Mouse (Mus musculus) heart, postnatal 14 days (tissue): ENCODE results near the gene Tmem270. TPM values are rescaled to one million over a fixed set of nuclear protein-coding genes. Genes with fewer than 3 reads are reported as not detected.

Source experiments
- DNase-seq, 2 experiments: peaks; one replicate each; pipeline ENCODE4 v3.0.0; 2021 to 2022
- intact Hi-C: fragments of 180-260 bp; cut with DNase I; formaldehyde crosslinking; loops from one replicate; pipeline ENCODE4 v1.15.1; 2025
- total RNA-seq, 2 experiments: library from RNA; stranded (reverse); gene quantifications; 2 replicates each; pipeline ENCODE4 v1.2.3; 2021

Tmem270 gene
- total RNA-seq, 2 experiments from 2014 or later: not detected

GRCm38 (mm10) chr5:134890601-134891054 lies 15.9 kb downstream of the Tmem270 start:
- peak; percentile 57 to 58 for DNase-seq
- intact Hi-C loops: no loop called here

GRCm38 (mm10) chr5:134888505-134888904 lies 18.0 kb downstream of the Tmem270 start:
- DNase-seq: peak in 1 of 2 experiments; percentile 39
- intact Hi-C loops: no loop called here

GRCm38 (mm10) chr5:134887447-134888335 lies 18.8 kb downstream of the Tmem270 start:
- intact Hi-C loops: no loop called here
- peak; percentile 68 to 75 for DNase-seq

DNA sequence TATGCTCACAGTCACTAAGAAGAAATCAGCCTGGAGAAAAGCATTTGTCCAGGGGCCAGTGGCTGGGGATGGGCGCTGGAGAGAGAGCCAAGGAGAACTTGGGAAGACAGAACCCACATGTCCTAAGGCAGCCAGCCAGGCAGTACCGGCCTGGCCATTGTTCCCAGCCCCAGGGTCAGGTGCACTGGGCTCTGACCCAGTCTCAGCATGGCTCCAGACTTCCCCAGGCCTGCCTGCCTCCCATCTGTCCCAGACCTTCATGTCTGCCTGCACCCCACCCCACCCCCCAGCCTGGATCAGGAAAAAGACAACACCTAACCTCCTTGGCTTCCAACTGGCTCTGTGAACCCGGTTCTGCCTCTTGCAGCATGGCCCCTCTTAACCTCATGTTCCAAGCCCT lies 23.5 kb downstream of the Tmem270 start:
- peak; percentile 68 to 76 for DNase-seq
- intact Hi-C loops: no loop called here

DNA sequence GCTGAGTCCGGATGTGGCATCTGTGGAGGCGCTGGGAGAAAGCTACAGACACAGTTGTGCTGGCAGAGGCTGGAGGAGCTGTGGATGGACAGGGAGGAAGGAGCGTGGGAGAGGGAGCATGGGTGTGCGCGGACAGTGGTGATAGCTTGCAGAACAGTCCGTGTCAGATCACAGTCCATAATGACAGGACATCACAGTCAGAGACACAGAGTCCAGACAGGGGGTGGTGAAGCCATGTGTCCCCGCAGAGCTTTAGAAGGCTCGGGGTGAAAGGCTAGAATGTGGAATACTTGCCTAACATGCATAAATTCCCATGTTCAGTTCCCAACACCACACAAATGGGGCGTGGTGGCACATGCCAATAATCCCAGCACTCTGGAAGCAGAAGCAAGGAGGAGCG lies 29.7 kb downstream of the Tmem270 start:
- intact Hi-C loops: no loop called here
- DNase-seq: no peak

- intact Hi-C loops: no loop called here
- no peak for DNase-seq
Measured at GRCm38 (mm10) chr5:134875245-134875644, 31.3 kb downstream of the Tmem270 start.

DNA sequence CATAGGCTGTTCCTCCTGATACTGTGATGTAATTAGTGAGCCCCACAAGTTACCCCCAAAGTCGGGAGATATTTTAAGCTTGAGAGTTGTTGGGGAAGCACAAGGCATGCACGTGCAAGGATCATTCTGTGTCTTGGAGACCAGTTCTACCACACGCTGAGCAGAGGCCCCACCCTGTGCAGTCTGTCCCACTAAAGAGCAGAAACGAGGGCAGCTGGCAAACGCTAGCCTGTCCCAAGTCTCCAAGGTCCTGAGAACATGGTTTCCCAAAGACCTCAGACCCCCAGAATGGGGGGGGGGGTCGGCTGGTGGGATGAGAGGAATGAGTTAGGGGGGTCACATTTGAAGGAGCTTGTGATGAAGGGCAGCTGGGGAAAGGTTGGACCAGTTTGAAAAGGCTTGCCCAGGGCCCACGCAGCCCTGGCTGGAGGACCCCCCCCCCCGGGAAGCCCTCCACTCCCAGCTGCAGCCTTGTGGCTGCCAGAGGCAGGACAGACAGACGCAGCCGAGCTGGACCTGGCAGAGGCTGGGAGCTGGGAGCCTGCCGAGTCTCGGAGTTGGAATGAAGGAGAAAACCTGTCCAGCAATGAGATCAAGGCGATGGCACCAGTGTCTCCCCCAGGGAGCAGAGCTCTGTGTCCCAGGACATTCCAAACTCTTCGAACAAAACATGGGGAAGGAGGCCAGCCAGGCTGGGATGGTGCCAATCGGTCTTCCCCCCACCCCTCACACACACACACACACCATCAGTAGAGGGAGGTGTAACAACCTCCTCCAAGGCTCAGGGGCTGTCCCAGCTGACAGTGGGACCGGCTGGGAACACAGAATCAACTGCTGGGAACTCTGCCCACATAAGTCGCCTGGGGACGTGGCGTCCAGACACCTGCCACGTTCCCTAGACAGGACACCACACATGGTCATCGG lies 32.3 kb downstream of the Tmem270 start:
- intact Hi-C loops: no loop called here
- peak; percentile 86 to 87 for DNase-seq

- intact Hi-C loops: no loop called here
- no peak for DNase-seq
Measured at GRCm38 (mm10) chr5:134873034-134873433, 33.5 kb downstream of the Tmem270 start.

DNA sequence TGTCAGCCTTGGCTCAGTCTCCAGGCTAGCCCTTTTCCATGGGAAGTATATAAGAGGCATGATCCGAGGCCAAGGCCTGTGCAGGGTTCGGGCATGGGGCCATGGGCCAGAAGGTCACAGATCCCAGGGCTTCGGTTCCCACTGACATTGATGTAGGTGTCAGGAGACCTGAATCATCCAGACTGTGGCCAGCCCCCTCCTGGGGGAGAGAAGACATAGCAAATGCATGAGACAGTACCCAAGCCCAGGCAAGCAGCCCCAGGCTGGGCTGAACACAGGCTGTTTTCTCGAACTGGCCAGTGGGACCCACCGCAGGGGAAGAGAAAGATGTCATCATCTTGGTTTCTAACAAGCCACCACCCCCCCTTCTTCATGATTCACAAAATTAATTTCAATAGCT lies 33.9 kb downstream of the Tmem270 start:
- intact Hi-C loops: no loop called here
- peak; percentile 51 to 55 for DNase-seq

DNA sequence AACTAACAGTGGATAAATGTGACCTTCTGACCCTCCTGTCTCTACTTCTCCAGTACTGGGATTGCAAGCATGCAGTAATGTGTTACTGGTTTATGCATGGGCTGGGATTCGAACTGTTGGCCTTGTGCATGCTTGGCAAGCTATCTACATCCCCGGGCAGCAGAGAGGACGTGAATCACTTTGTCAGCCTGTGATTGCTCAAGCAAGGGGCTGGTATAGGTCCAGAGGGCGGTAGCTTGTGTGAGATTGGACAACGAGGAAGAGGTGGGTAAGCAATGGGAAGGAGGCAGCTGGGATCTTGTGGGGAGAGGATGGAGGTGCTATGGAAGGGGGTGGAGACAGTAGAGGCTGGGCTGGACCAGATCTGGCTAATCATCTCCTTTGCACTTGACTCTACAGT lies 38.0 kb downstream of the Tmem270 start:
- no peak for DNase-seq
- intact Hi-C loops: no loop called here

DNA sequence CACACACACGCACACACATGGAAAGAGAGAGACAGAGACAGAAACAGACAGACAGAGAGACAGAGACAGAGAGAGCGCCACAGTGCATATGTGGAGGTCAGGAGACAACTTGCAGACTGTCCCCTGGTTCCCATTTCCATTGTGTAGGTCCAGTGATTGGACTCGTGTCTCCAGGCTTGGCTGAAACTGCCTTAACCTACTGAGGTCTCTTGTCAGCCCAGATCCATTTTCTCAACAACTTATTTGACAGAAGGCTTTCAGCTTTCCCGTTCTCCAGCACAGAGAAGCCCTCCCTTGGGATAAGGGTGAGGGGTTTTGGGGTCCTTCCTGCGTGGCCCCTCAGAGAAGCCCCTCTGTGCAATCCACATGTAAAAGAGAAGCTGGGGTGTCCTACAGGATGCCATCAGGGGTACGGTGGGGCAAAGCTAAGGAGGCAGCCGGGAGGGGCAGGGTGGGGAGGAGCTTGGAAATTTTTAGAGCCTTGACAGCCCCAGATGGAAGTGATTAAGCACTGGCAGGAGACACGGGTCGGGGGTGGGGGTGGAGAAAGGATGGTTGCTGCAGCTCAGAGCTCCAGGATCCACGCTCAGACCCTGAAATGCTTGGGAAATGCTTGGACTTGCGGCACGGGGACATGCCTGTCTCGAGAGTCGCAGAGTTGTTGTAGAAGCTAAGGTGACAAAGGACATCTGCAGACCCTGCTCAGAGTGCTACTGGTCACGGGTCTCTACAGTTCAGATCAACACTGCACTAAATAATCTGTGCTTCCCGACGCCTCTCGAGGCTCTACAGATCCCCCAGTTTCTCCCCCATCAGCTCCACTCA lies 39.0 kb downstream of the Tmem270 start:
- DNase-seq: no peak
- intact Hi-C loops: no loop called here

GRCm38 (mm10) chr5:134865158-134865557 lies 41.4 kb downstream of the Tmem270 start:
- DNase-seq: peak; percentile 78 to 87
- intact Hi-C loops: no loop called here

- no peak for DNase-seq
- intact Hi-C loops: no loop called here
Measured at GRCm38 (mm10) chr5:134861902-134862497, 44.5 kb downstream of the Tmem270 start.

DNA sequence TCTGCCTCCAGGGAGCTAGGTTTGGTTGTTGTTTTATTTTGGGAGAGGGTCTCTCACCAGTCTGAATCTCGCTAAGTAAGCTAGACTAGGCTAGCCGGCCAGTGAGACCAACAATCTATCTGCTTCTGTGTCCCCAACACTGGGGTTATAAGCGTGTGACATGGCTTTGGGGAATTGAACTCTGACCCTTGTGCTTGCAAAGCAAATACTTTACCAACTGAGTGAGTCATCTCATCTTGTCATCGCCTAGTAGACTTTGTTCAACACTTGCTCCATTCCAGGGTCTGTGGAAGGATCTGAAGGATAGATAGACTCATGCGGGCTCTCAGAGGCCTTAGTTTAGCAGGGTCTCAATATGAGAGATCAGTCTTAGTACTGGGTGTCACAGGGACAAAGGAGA lies 47.3 kb downstream of the Tmem270 start:
- intact Hi-C loops: no loop called here
- no peak for DNase-seq

- DNase-seq: no peak
- intact Hi-C loops: no loop called here
Measured at GRCm38 (mm10) chr5:134858378-134858777, 48.2 kb downstream of the Tmem270 start.

GRCm38 (mm10) chr5:134852873-134853272 lies 53.7 kb downstream of the Tmem270 start:
- intact Hi-C loops: no loop called here
- DNase-seq: no peak
